ENCODE assay signal across 8 mouse cellular contexts in genomic region chr5:112343205-112343595, GRCm38 (mm10). TPM values are rescaled to one million over a fixed set of nuclear protein-coding genes. Genes with fewer than 3 reads are reported as not detected.
A peak's percentile ranks its signal among the peaks of the same experiment; 100 is the strongest.
DNase-seq lines count a peak whose midpoint lies in the region; ATAC-seq lines count a peak whose summit lies in the region.

No protein-coding gene starts in this region.

- no peaks in the 10 kb centered on the region for H3K9me3 ChIP-seq in hindbrain, embryonic 15.5 days

- peaks cover 47% of the 10 kb centered on the region for H3K4me1 ChIP-seq in hindbrain, embryonic 15.5 days (replicated peaks)

- peak overlapping the region; percentile 53 for H3K27ac ChIP-seq in hindbrain, embryonic 15.5 days (replicated peaks)

- peak; percentile 73 for ATAC-seq in hindbrain, embryonic 15.5 days (ENCODE audit: low FRiP score, low read depth)
- peak; percentile 49 for ATAC-seq in megakaryocyte progenitor cell, adult 5-6 weeks (replicated peaks; ENCODE audit: poor library complexity)

- H3K27me3 ChIP-seq in hindbrain, embryonic 15.5 days, result no peaks in the 10 kb centered on the region

- H3K36me3 ChIP-seq in hindbrain, embryonic 15.5 days, result peaks cover 17% of the 10 kb centered on the region

- WGBS in hindbrain, embryonic 15.5 days, result 0% methylated on average over 24 of the region's 24 CpGs

- peak overlapping the region; percentile 71 for H3K4me3 ChIP-seq in hindbrain, embryonic 15.5 days

- H3K9ac ChIP-seq in hindbrain, embryonic 15.5 days, result peak overlapping the region; percentile 69

- DNase-seq in embryo, embryonic 10 days (ENCODE audit: low spot score), result peak; percentile 54
- no peak for DNase-seq in embryo, embryonic 9.5 days (ENCODE audit: extremely low spot score)
- DNase-seq in 3134 (ENCODE audit: extremely low read depth, insufficient read length, low spot score), result peak; percentile 43
- peak; percentile 69 for DNase-seq in c-Kit-positive CD71-positive TER-119-positive erythroid progenitor cells, embryonic 14.5 days (ENCODE audit: low spot score)
- DNase-seq in adrenal gland, postnatal 10 days, result no peak
- DNase-seq in adrenal gland, adult 18-20 months (ENCODE audit: low spot score in 2 of 2), result no peak

- peak overlapping the region; percentile 79 for H3K4me2 ChIP-seq in hindbrain, embryonic 15.5 days

RNA-seq across cellular contexts. Expression of gene Hps4, which starts 0.3 kb away (rescaled TPM):
- 42.0 and 42.7 TPM in 2 replicates for polyA plus RNA-seq in hindbrain, embryonic 15.5 days (2015; fragmentation: Nextera tagmentation; extraction: Ambion mirVana)
- total RNA-seq in megakaryocyte progenitor cell, adult 5-6 weeks (2015), result 15.1 and 15.9 TPM in 2 replicates
- 12.8 and 17.6 TPM in 2 replicates for total RNA-seq in megakaryocyte progenitor cell, adult 5-6 weeks (2017)
- total RNA-seq in adrenal gland, postnatal 10 days (2021), result 10 to 100 TPM; 25.7 to 29.6 TPM
- total RNA-seq in adrenal gland, adult 18-20 months (2021), result 10 to 100 TPM; 54.1 to 60.5 TPM

RNA-seq across cellular contexts. Expression of gene Srrd, which starts 0.4 kb away (rescaled TPM):
- 57.6 and 58.9 TPM in 2 replicates for polyA plus RNA-seq in hindbrain, embryonic 15.5 days (2015; fragmentation: Nextera tagmentation; extraction: Ambion mirVana)
- total RNA-seq in megakaryocyte progenitor cell, adult 5-6 weeks (2015), result 33.7 and 40.2 TPM in 2 replicates
- total RNA-seq in megakaryocyte progenitor cell, adult 5-6 weeks (2017), result 15.1 and 18.5 TPM in 2 replicates
- total RNA-seq in adrenal gland, postnatal 10 days (2021), result 10 to 100 TPM; 15.7 to 25.8 TPM
- total RNA-seq in adrenal gland, adult 18-20 months (2021), result 10 to 100 TPM; 60.5 to 65.1 TPM

RNA-seq across cellular contexts. Expression of gene Gm6583, which starts 12.6 kb away (rescaled TPM):
- 0.10 and 0.25 TPM in 2 replicates for polyA plus RNA-seq in hindbrain, embryonic 15.5 days (2015; fragmentation: Nextera tagmentation; extraction: Ambion mirVana)
- not detected in 2 replicates for total RNA-seq in megakaryocyte progenitor cell, adult 5-6 weeks (2015)
- not detected in 2 replicates for total RNA-seq in megakaryocyte progenitor cell, adult 5-6 weeks (2017)
- under 1 TPM; 0.15 to 0.18 TPM for total RNA-seq in adrenal gland, postnatal 10 days (2021)
- total RNA-seq in adrenal gland, adult 18-20 months (2021), result not detected

RNA-seq across cellular contexts. Expression of gene Tfip11, which starts 17.0 kb away (rescaled TPM):
- polyA plus RNA-seq in hindbrain, embryonic 15.5 days (2015; fragmentation: Nextera tagmentation; extraction: Ambion mirVana), result 30.9 and 31.0 TPM in 2 replicates
- total RNA-seq in megakaryocyte progenitor cell, adult 5-6 weeks (2015), result 12.9 and 16.2 TPM in 2 replicates
- 12.9 and 20.1 TPM in 2 replicates for total RNA-seq in megakaryocyte progenitor cell, adult 5-6 weeks (2017)
- total RNA-seq in adrenal gland, postnatal 10 days (2021), result 10 to 100 TPM; 28.4 to 32.3 TPM
- total RNA-seq in adrenal gland, adult 18-20 months (2021), result 10 to 100 TPM; 38.6 to 41.8 TPM

RNA-seq across cellular contexts. Expression of gene Asphd2, which starts 51.5 kb away (rescaled TPM):
- polyA plus RNA-seq in hindbrain, embryonic 15.5 days (2015; fragmentation: Nextera tagmentation; extraction: Ambion mirVana), result 104 and 106 TPM in 2 replicates
- not detected in 2 replicates for total RNA-seq in megakaryocyte progenitor cell, adult 5-6 weeks (2015)
- total RNA-seq in megakaryocyte progenitor cell, adult 5-6 weeks (2017), result not detected in 2 replicates
- total RNA-seq in adrenal gland, postnatal 10 days (2021), result 1 to 10 TPM; 3.4 to 4.8 TPM
- total RNA-seq in adrenal gland, adult 18-20 months (2021), result 1 to 10 TPM; 3.4 to 4.3 TPM

Comparison
In these comparisons a context has a peak if more than half of its experiments do, and no peak if none do; other contexts are left out.
1. DNase-seq: peak in embryo, embryonic 10 days (single experiment), 3134 (single experiment) and c-Kit-positive CD71-positive TER-119-positive erythroid progenitor cells, embryonic 14.5 days (single experiment); none in embryo, embryonic 9.5 days (single experiment), adrenal gland, postnatal 10 days (single experiment) and adrenal gland, adult 18-20 months (0 of 2).